In genomic region chr11:83040325-83040724, GRCm38 (mm10) we compare ENCODE assay signal across 8 mouse cellular contexts. TPM values are rescaled to one million over a fixed set of nuclear protein-coding genes. Genes with fewer than 3 reads are reported as not detected.
A peak's percentile ranks its signal among the peaks of the same experiment; 100 is the strongest.
DNase-seq lines count a peak whose midpoint lies in the region; ATAC-seq and TF ChIP-seq lines count a peak whose summit lies in the region.

No protein-coding gene starts in this region.

- no peak for TF ChIP-seq CTCF in G1E (IDR thresholded peaks at IDR 0.05; ENCODE audit: low read depth, low read length)

- H3K4me1 ChIP-seq in heart, embryonic 13.5 days, result no peaks in the 10 kb centered on the region; the same call in 1 of the 2 replicates
- peaks cover 12% of the 10 kb centered on the region for H3K4me1 ChIP-seq in G1E (ENCODE audit: insufficient read depth, low read depth, low read length)
- H3K4me1 ChIP-seq in intestine, embryonic 15.5 days (replicated peaks), result no peaks in the 10 kb centered on the region

- H3K27ac ChIP-seq in heart, embryonic 13.5 days (replicated peaks), result no peak overlapping the region
- no peak overlapping the region for H3K27ac ChIP-seq in intestine, embryonic 15.5 days

- peak overlapping the region; percentile 40 for H3K4me3 ChIP-seq in heart, embryonic 13.5 days
- H3K4me3 ChIP-seq in G1E (ENCODE audit: low read depth, low read length), result no peak overlapping the region
- H3K4me3 ChIP-seq in intestine, embryonic 15.5 days (replicated peaks), result peak overlapping the region; percentile 15; the same call in 1 of the 2 replicates

- no peak for DNase-seq in heart, postnatal 14 days
- DNase-seq in G1E (ENCODE audit: low spot score) (no peak), adipocyte (ENCODE audit: low spot score) (no peak)
- peak; percentile 72 for DNase-seq in splenic B cell, adult 2 months (ENCODE audit: low read depth, low spot score)
- DNase-seq in layer of hippocampus, adult 18-20 months (ENCODE audit: low spot score in 2 of 2), result no peak
- no peak for DNase-seq in right cerebral cortex, postnatal 36 days (ENCODE audit: low spot score in 2 of 2)

- no peak for ATAC-seq in heart, embryonic 13.5 days (ENCODE audit: extremely low read depth, insufficient number of reproducible peaks, low FRiP score, low TSS enrichment)
- peak; percentile 4; the same call in 1 of the 2 replicates for ATAC-seq in G1E (ENCODE audit: extremely low read depth, insufficient number of reproducible peaks, low FRiP score, poor library complexity, severe bottlenecking)
- no peak for ATAC-seq in intestine, embryonic 15.5 days

- peak overlapping the region; percentile 65 for H3K4me2 ChIP-seq in heart, embryonic 13.5 days
- H3K4me2 ChIP-seq in intestine, embryonic 15.5 days (replicated peaks), result peak overlapping the region; percentile 52

- H3K27me3 ChIP-seq in heart, embryonic 13.5 days (replicated peaks), result no peaks in the 10 kb centered on the region
- peaks cover 3% of the 10 kb centered on the region; the same call in 1 of the 2 replicates for H3K27me3 ChIP-seq in G1E (ENCODE audit: insufficient read depth, low read length)
- 0 out of 2 replicates have a peak, but pooled peaks cover 3% of the 10 kb centered on the region for H3K27me3 ChIP-seq in intestine, embryonic 15.5 days (replicated peaks)
- H3K27me3 ChIP-seq in splenic B cell, adult 2 months (ENCODE audit: control insufficient read depth, insufficient read depth, low read length, poor library complexity, severe bottlenecking), result no peaks in the 10 kb centered on the region

- H3K9me3 ChIP-seq in heart, embryonic 13.5 days, result no peaks in the 10 kb centered on the region
- no peaks in the 10 kb centered on the region for H3K9me3 ChIP-seq in G1E (replicated peaks)
- H3K9me3 ChIP-seq in intestine, embryonic 15.5 days, result no peaks in the 10 kb centered on the region

- intact Hi-C loops in heart, postnatal 14 days (cut with DNase I), result loop anchor here (5.0 kb wide), 2 partner anchors 68 to 123 kb away; no protein-coding TSS in a partner anchor

- H3K9ac ChIP-seq in heart, embryonic 13.5 days, result no peak overlapping the region
- H3K9ac ChIP-seq in intestine, embryonic 15.5 days, result no peak overlapping the region

- no peaks in the 10 kb centered on the region for H3K36me3 ChIP-seq in heart, embryonic 13.5 days
- H3K36me3 ChIP-seq in G1E (replicated peaks), result peaks cover 25% of the 10 kb centered on the region
- no peaks in the 10 kb centered on the region for H3K36me3 ChIP-seq in intestine, embryonic 15.5 days
- H3K36me3 ChIP-seq in splenic B cell, adult 2 months (ENCODE audit: control insufficient read depth, insufficient read depth, low read length, poor library complexity, severe bottlenecking), result no peaks in the 10 kb centered on the region

- 29% methylated on average over 1 of the region's 1 CpGs for WGBS in heart, embryonic 13.5 days
- WGBS in intestine, embryonic 15.5 days, result 21% methylated on average over 1 of the region's 1 CpGs

RNA-seq across cellular contexts. Expression of gene Slfn8, which starts 19.7 kb away (rescaled TPM):
- 0.31 and 0.32 TPM in 2 replicates for polyA plus RNA-seq in heart, embryonic 13.5 days (2015; fragmentation: Nextera tagmentation; extraction: Ambion mirVana)
- total RNA-seq in heart, postnatal 14 days (2021), result under 1 TPM; 0.22 to 0.46 TPM
- total RNA-seq in G1E (2014; fragmentation: Nextera tagmentation) (0.39 TPM in 1 of 2 replicates, not detected in the other), G1E (2017) (0.06 and 0.16 TPM in 2 replicates)
- polyA plus RNA-seq in G1E (2012), result not detected in 2 replicates
- polyA plus RNA-seq in intestine, embryonic 15.5 days (2015; fragmentation: Nextera tagmentation; extraction: Ambion mirVana), result 0.45 and 0.54 TPM in 2 replicates
- under 1 TPM; 0.32 to 0.46 TPM for total RNA-seq in layer of hippocampus, adult 18-20 months (2021)

RNA-seq across cellular contexts. Expression of gene Slfn2, which starts 24.6 kb away (rescaled TPM):
- 3.6 and 4.0 TPM in 2 replicates for polyA plus RNA-seq in heart, embryonic 13.5 days (2015; fragmentation: Nextera tagmentation; extraction: Ambion mirVana)
- 1 to 10 TPM; 3.5 to 4.8 TPM for total RNA-seq in heart, postnatal 14 days (2021)
- total RNA-seq in G1E (2014; fragmentation: Nextera tagmentation) (2.3 and 3.8 TPM in 2 replicates), G1E (2017) (44.5 and 48.4 TPM in 2 replicates)
- polyA plus RNA-seq in G1E (2012), result 0.72 and 0.96 TPM in 2 replicates
- 4.7 and 7.1 TPM in 2 replicates for polyA plus RNA-seq in intestine, embryonic 15.5 days (2015; fragmentation: Nextera tagmentation; extraction: Ambion mirVana)
- total RNA-seq in layer of hippocampus, adult 18-20 months (2021), result 1 to 10 TPM in 1 of 2 experiments, under 1 TPM in 1; 0.62 to 1.1 TPM

RNA-seq across cellular contexts. Expression of gene Slfn9, which starts 48.7 kb away (rescaled TPM):
- polyA plus RNA-seq in heart, embryonic 13.5 days (2015; fragmentation: Nextera tagmentation; extraction: Ambion mirVana), result 12.9 and 14.5 TPM in 2 replicates
- 1 to 10 TPM; 1.2 to 2.3 TPM for total RNA-seq in heart, postnatal 14 days (2021)
- total RNA-seq in G1E (2014; fragmentation: Nextera tagmentation) (0.39 TPM in 1 of 2 replicates, not detected in the other), G1E (2017) (0.29 and 0.33 TPM in 2 replicates)
- polyA plus RNA-seq in G1E (2012), result 0.01 TPM in 1 of 2 replicates, not detected in the other
- 19.6 and 20.0 TPM in 2 replicates for polyA plus RNA-seq in intestine, embryonic 15.5 days (2015; fragmentation: Nextera tagmentation; extraction: Ambion mirVana)
- under 1 TPM; 0.10 to 0.36 TPM for total RNA-seq in layer of hippocampus, adult 18-20 months (2021)
